Mouse (Mus musculus): ENCODE measurements around the gene Pik3r1. TPM values are rescaled to one million over a fixed set of nuclear protein-coding genes. Genes with fewer than 3 reads are reported as not detected.

Pik3r1 gene
- polyA plus RNA-seq, 1 experiment: 35.2 TPM

GRCm38 (mm10) chr13:101755228-101755627 lies 12.8 kb downstream of the Pik3r1 start:
- WGBS: 86% methylated on average over 2 of the region's 2 CpGs
- no peak overlapping the region for H3K4me3 ChIP-seq (ENCODE audit: control insufficient read depth, insufficient read depth, low read length)
- no peak for TF ChIP-seq CTCF (IDR thresholded peaks at IDR 0.05; ENCODE audit: borderline replicate concordance, control insufficient read depth, extremely low read depth, insufficient read depth, low read length, poor library complexity)
- TF ChIP-seq POLR2A (IDR thresholded peaks at IDR 0.05; ENCODE audit: control insufficient read depth, extremely low read depth, insufficient read depth, low read length, poor library complexity): no peak
- peaks cover 33% of the 10 kb centered on the region for H3K4me1 ChIP-seq (replicated peaks; ENCODE audit: control insufficient read depth, insufficient read depth, low read length)
- no peak overlapping the region for H3K27ac ChIP-seq (ENCODE audit: control insufficient read depth, insufficient read depth, low read length)
- H3K36me3 ChIP-seq (ENCODE audit: control insufficient read depth, insufficient read depth, low read length): peaks cover 28% of the 10 kb centered on the region
- H3K27me3 ChIP-seq (ENCODE audit: control insufficient read depth, insufficient read depth, low read length): no peaks in the 10 kb centered on the region
- no peak for DNase-seq

- H3K4me1 ChIP-seq (replicated peaks; ENCODE audit: control insufficient read depth, insufficient read depth, low read length): peaks cover 22% of the 10 kb centered on the region
- WGBS: 93% methylated on average over 6 of the region's 6 CpGs
- H3K27ac ChIP-seq (ENCODE audit: control insufficient read depth, insufficient read depth, low read length): no peak overlapping the region
- H3K4me3 ChIP-seq (ENCODE audit: control insufficient read depth, insufficient read depth, low read length): no peak overlapping the region
- no peaks in the 10 kb centered on the region for H3K27me3 ChIP-seq (ENCODE audit: control insufficient read depth, insufficient read depth, low read length)
- H3K36me3 ChIP-seq (ENCODE audit: control insufficient read depth, insufficient read depth, low read length): peaks cover 28% of the 10 kb centered on the region
- DNase-seq: no peak
- TF ChIP-seq POLR2A (IDR thresholded peaks at IDR 0.05; ENCODE audit: control insufficient read depth, extremely low read depth, insufficient read depth, low read length, poor library complexity) (no peak), CTCF (IDR thresholded peaks at IDR 0.05; ENCODE audit: borderline replicate concordance, control insufficient read depth, extremely low read depth, insufficient read depth, low read length, poor library complexity) (no peak)
Measured at GRCm38 (mm10) chr13:101753639-101754038, 14.4 kb downstream of the Pik3r1 start.

DNA sequence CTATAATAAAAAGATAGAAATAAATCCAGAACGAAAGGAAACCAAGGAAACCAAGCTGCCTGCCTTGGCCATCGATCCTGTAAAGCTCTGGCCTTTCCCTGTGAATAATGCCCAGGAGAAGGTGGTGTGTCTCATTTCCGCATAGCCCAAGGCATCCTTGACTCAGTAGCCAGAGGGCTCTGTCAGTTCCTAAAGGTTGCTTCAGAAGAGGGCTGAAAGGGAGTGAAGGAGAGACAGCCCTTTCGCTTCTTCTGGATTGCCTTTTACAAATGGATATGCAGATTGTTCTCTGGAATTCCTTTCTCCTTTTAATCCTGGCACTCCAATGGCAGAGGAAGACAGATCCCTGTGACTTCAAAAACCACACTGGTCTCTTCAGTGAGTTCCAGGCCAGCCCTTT lies 16.2 kb downstream of the Pik3r1 start:
- no peak overlapping the region for H3K27ac ChIP-seq (ENCODE audit: control insufficient read depth, insufficient read depth, low read length)
- peaks cover 14% of the 10 kb centered on the region for H3K36me3 ChIP-seq (ENCODE audit: control insufficient read depth, insufficient read depth, low read length)
- no peak for DNase-seq
- H3K4me3 ChIP-seq (ENCODE audit: control insufficient read depth, insufficient read depth, low read length): no peak overlapping the region
- TF ChIP-seq CTCF (IDR thresholded peaks at IDR 0.05; ENCODE audit: borderline replicate concordance, control insufficient read depth, extremely low read depth, insufficient read depth, low read length, poor library complexity): no peak
- TF ChIP-seq POLR2A (IDR thresholded peaks at IDR 0.05; ENCODE audit: control insufficient read depth, extremely low read depth, insufficient read depth, low read length, poor library complexity): no peak
- peaks cover 6% of the 10 kb centered on the region for H3K4me1 ChIP-seq (replicated peaks; ENCODE audit: control insufficient read depth, insufficient read depth, low read length)
- H3K27me3 ChIP-seq (ENCODE audit: control insufficient read depth, insufficient read depth, low read length): no peaks in the 10 kb centered on the region
- 77% methylated on average over 4 of the region's 4 CpGs for WGBS

- H3K4me1 ChIP-seq (replicated peaks; ENCODE audit: control insufficient read depth, insufficient read depth, low read length): peaks cover 21% of the 10 kb centered on the region
- WGBS: 90% methylated on average over 8 of the region's 8 CpGs
Measured at GRCm38 (mm10) chr13:101746012-101746595, 21.9 kb downstream of the Pik3r1 start.

DNA sequence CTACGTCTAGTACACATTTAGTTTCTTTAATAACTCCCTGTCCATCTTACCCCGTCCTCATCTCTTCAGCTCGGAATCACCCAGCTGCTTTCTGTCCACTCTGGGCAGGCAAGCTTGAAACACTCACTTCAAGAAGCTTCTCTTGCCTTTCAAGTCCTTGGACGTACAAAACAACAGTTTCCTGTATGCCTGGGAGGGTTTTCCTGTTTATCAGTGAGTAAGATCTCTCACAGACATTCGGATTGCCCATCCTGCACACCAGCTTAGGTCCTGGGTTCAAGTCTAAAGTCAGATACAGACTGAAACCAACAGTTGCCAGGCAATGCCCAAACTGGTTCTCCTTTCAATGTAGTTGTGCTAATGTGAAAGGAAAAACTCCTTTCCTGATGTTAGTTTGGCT lies 23.1 kb downstream of the Pik3r1 start:
- Histone ChIP-seq H3K36me3 (ENCODE audit: control insufficient read depth, insufficient read depth, low read length) (no peaks in the 10 kb centered on the region), H3K27me3 (ENCODE audit: control insufficient read depth, insufficient read depth, low read length) (no peaks in the 10 kb centered on the region), H3K4me3 (ENCODE audit: control insufficient read depth, insufficient read depth, low read length) (no peak overlapping the region), H3K27ac (ENCODE audit: control insufficient read depth, insufficient read depth, low read length) (no peak overlapping the region), H3K4me1 (replicated peaks; ENCODE audit: control insufficient read depth, insufficient read depth, low read length) (peaks cover 27% of the 10 kb centered on the region)
- 37% methylated on average over 5 of the region's 5 CpGs for WGBS
- DNase-seq: no peak
- no peak for TF ChIP-seq POLR2A (IDR thresholded peaks at IDR 0.05; ENCODE audit: control insufficient read depth, extremely low read depth, insufficient read depth, low read length, poor library complexity)
- TF ChIP-seq CTCF (IDR thresholded peaks at IDR 0.05; ENCODE audit: borderline replicate concordance, control insufficient read depth, extremely low read depth, insufficient read depth, low read length, poor library complexity): no peak

More at GRCm38 (mm10) chr13:101746012-101746595, 21.9 kb downstream of the Pik3r1 start:
- no peak for DNase-seq
- TF ChIP-seq POLR2A (IDR thresholded peaks at IDR 0.05; ENCODE audit: control insufficient read depth, extremely low read depth, insufficient read depth, low read length, poor library complexity) (no peak), CTCF (IDR thresholded peaks at IDR 0.05; ENCODE audit: borderline replicate concordance, control insufficient read depth, extremely low read depth, insufficient read depth, low read length, poor library complexity) (no peak)
- Histone ChIP-seq H3K36me3 (ENCODE audit: control insufficient read depth, insufficient read depth, low read length) (0 out of 2 replicates have a peak, but pooled peaks cover 3% of the 10 kb centered on the region), H3K27me3 (ENCODE audit: control insufficient read depth, insufficient read depth, low read length) (no peaks in the 10 kb centered on the region), H3K4me3 (ENCODE audit: control insufficient read depth, insufficient read depth, low read length) (no peak overlapping the region), H3K27ac (ENCODE audit: control insufficient read depth, insufficient read depth, low read length) (no peak overlapping the region)

GRCm38 (mm10) chr13:101744053-101744452 lies 24.0 kb downstream of the Pik3r1 start:
- Histone ChIP-seq H3K27ac (ENCODE audit: control insufficient read depth, insufficient read depth, low read length) (no peak overlapping the region), H3K36me3 (ENCODE audit: control insufficient read depth, insufficient read depth, low read length) (no peaks in the 10 kb centered on the region), H3K4me3 (ENCODE audit: control insufficient read depth, insufficient read depth, low read length) (no peak overlapping the region), H3K4me1 (replicated peaks; ENCODE audit: control insufficient read depth, insufficient read depth, low read length) (peaks cover 27% of the 10 kb centered on the region), H3K27me3 (ENCODE audit: control insufficient read depth, insufficient read depth, low read length) (no peaks in the 10 kb centered on the region)
- DNase-seq: no peak
- WGBS: 80% methylated on average over 2 of the region's 2 CpGs
- no peak for TF ChIP-seq CTCF (IDR thresholded peaks at IDR 0.05; ENCODE audit: borderline replicate concordance, control insufficient read depth, extremely low read depth, insufficient read depth, low read length, poor library complexity)
- no peak for TF ChIP-seq POLR2A (IDR thresholded peaks at IDR 0.05; ENCODE audit: control insufficient read depth, extremely low read depth, insufficient read depth, low read length, poor library complexity)

DNA sequence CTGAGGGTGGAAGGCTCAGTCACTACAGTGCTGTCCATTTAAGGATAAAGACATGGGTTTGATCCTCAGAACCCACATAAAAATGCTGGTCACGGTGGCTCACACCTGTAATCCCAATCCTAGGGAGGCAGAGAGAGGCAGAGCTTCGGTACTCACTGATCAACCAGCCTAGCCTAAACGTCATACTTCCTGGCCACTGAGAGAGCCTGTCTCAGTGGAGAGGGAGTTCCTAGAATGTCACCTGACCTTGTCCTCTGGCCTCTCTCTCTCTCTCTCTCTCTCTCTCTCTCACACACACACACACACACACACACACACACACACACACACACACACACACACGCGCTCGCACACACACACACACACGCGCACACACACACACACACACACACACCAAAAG lies 24.8 kb downstream of the Pik3r1 start:
- no peak for DNase-seq
- Histone ChIP-seq H3K4me3 (ENCODE audit: control insufficient read depth, insufficient read depth, low read length) (no peak overlapping the region), H3K27me3 (ENCODE audit: control insufficient read depth, insufficient read depth, low read length) (no peaks in the 10 kb centered on the region), H3K36me3 (ENCODE audit: control insufficient read depth, insufficient read depth, low read length) (no peaks in the 10 kb centered on the region), H3K27ac (ENCODE audit: control insufficient read depth, insufficient read depth, low read length) (no peak overlapping the region), H3K4me1 (replicated peaks; ENCODE audit: control insufficient read depth, insufficient read depth, low read length) (peaks cover 27% of the 10 kb centered on the region)
- WGBS: 60% methylated on average over 8 of the region's 8 CpGs
- TF ChIP-seq CTCF (IDR thresholded peaks at IDR 0.05; ENCODE audit: borderline replicate concordance, control insufficient read depth, extremely low read depth, insufficient read depth, low read length, poor library complexity): no peak
- TF ChIP-seq POLR2A (IDR thresholded peaks at IDR 0.05; ENCODE audit: control insufficient read depth, extremely low read depth, insufficient read depth, low read length, poor library complexity): no peak

Measured in thymus, adult 2 months (tissue).